8 mouse cellular contexts compared by ENCODE assay signal in genomic region chr6:112364581-112364980, GRCm38 (mm10). TPM values are rescaled to one million over a fixed set of nuclear protein-coding genes. Genes with fewer than 3 reads are reported as not detected.
DNase-seq lines count a peak whose midpoint lies in the region; ATAC-seq and TF ChIP-seq lines count a peak whose summit lies in the region.

No protein-coding gene starts in this region.

- peak; percentile 71 for DNase-seq in adrenal gland, postnatal 14 days
- DNase-seq in adrenal gland, postnatal 4 days (ENCODE audit: low spot score in 2 of 2): no peak
- peak; percentile 55 to 70 for DNase-seq in layer of hippocampus, adult 2 months (ENCODE audit: low spot score in 2 of 2)
- DNase-seq in layer of hippocampus, adult 8-10 months (ENCODE audit: low spot score in 2 of 2): no peak
- peak; percentile 19 for DNase-seq in MEL (ENCODE audit: low read depth, low spot score)
- no peak for DNase-seq in forebrain, embryonic 10.5 days (ENCODE audit: extremely low spot score, low spot score)

- H3K27me3 ChIP-seq in MEL (ENCODE audit: control insufficient read depth in 1 of 2, insufficient read depth in 2 of 2, low read length in 2 of 2): no peaks in the 10 kb centered on the region
- no peaks in the 10 kb centered on the region for H3K27me3 ChIP-seq in forebrain, embryonic 10.5 days (ENCODE audit: poor library complexity, severe bottlenecking)

- no peak overlapping the region for H3K4me3 ChIP-seq in layer of hippocampus, adult 2 months
- H3K4me3 ChIP-seq in MEL (ENCODE audit: control insufficient read depth in 1 of 2, insufficient read depth in 1 of 2, low read depth in 2 of 2, low read length in 2 of 2): no peak overlapping the region
- H3K4me3 ChIP-seq in forebrain, embryonic 10.5 days: no peak overlapping the region

- H3K9me3 ChIP-seq in MEL (replicated peaks; ENCODE audit: insufficient read depth, low read length): no peaks in the 10 kb centered on the region
- no peaks in the 10 kb centered on the region for H3K9me3 ChIP-seq in forebrain, embryonic 10.5 days

- H3K9ac ChIP-seq in MEL (ENCODE audit: control insufficient read depth, low read depth, low read length, poor library complexity, severe bottlenecking): no peak overlapping the region

- TF ChIP-seq POLR2A in MEL (IDR thresholded peaks at IDR 0.05; ENCODE audit: control insufficient read depth in 1 of 2, insufficient read depth in 1 of 2, low read depth in 1 of 2, low read length in 2 of 2, poor library complexity in 1 of 2): no peak

- H3K4me1 ChIP-seq in MEL (ENCODE audit: control insufficient read depth in 1 of 2, insufficient read depth in 2 of 2, low read length in 2 of 2): no peaks in the 10 kb centered on the region
- no peaks in the 10 kb centered on the region for H3K4me1 ChIP-seq in forebrain, embryonic 10.5 days

- no peak for TF ChIP-seq EP300 in MEL (IDR thresholded peaks at IDR 0.05; ENCODE audit: low read depth in 1 of 2, low read length in 2 of 2)

- peak; percentile 40; the same call in 1 of the 2 replicates for ATAC-seq in granulocyte monocyte progenitor cell, adult 5-6 weeks (replicated peaks; ENCODE audit: poor library complexity, severe bottlenecking)
- ATAC-seq in megakaryocyte-erythroid progenitor cell, adult 5-6 weeks (replicated peaks; ENCODE audit: low FRiP score, low TSS enrichment, poor library complexity, severe bottlenecking): 0 out of 2 replicates have a peak, but pooled peaks have one; percentile 59

- 48% methylated on average over 2 of the region's 2 CpGs for whole genome bisulfite sequencing in forebrain, embryonic 10.5 days

- no peak overlapping the region for H3K27ac ChIP-seq in layer of hippocampus, adult 2 months
- no peak overlapping the region for H3K27ac ChIP-seq in MEL (ENCODE audit: control insufficient read depth, low read depth, low read length)
- no peak overlapping the region for H3K27ac ChIP-seq in forebrain, embryonic 10.5 days

- TF ChIP-seq RAD21 in MEL (IDR thresholded peaks at IDR 0.05; ENCODE audit: low read depth, low read length): peak; percentile 26

- no peaks in the 10 kb centered on the region for H3K79me2 ChIP-seq in MEL (ENCODE audit: control insufficient read depth, insufficient read depth, low read length, poor library complexity)

- peak; percentile 81 for TF ChIP-seq CTCF in layer of hippocampus, adult 2 months (conservative IDR thresholded peaks at IDR 0.05)
- TF ChIP-seq CTCF in MEL (IDR thresholded peaks at IDR 0.05 in 2 of 3, conservative IDR thresholded peaks at IDR 0.05 in 1 of 3; ENCODE audit: control insufficient read depth in 1 of 3, insufficient read depth in 1 of 3, low read depth in 2 of 3, low read length in 3 of 3, poor library complexity in 1 of 3, severe bottlenecking in 1 of 3): peak in 1 of 3 experiments; percentile 29; a peak in 2 of 6 replicates

- H3K36me3 ChIP-seq in MEL (ENCODE audit: control insufficient read depth in 1 of 2, insufficient read depth in 2 of 2, low read length in 2 of 2): no peaks in the 10 kb centered on the region
- H3K36me3 ChIP-seq in forebrain, embryonic 10.5 days (replicated peaks): no peaks in the 10 kb centered on the region

TF ChIP-seq in MEL, 35 proteins besides CTCF, POLR2A, EP300 and RAD21:
- TF ChIP-seq POLR2AphosphoS5 (IDR thresholded peaks at IDR 0.05; ENCODE audit: borderline replicate concordance, low read depth, low read length) (no peak), GABPA (IDR thresholded peaks at IDR 0.05; ENCODE audit: low read depth, low read length) (no peak), E2F4 (IDR thresholded peaks at IDR 0.05; ENCODE audit: borderline replicate concordance, low read depth, low read length) (no peak), MAFK (IDR thresholded peaks at IDR 0.05; ENCODE audit: borderline replicate concordance, low read depth, low read length) (no peak), SIN3A (IDR thresholded peaks at IDR 0.05; ENCODE audit: low read length) (no peak), TBP (IDR thresholded peaks at IDR 0.05; ENCODE audit: low read depth, low read length) (no peak), ELF1 (IDR thresholded peaks at IDR 0.05; ENCODE audit: low read depth, low read length) (no peak), SMC3 (IDR thresholded peaks at IDR 0.05; ENCODE audit: low read depth, low read length) (no peak), MAZ (IDR thresholded peaks at IDR 0.05; ENCODE audit: low read depth, low read length) (no peak), MEF2A (IDR thresholded peaks at IDR 0.05; ENCODE audit: extremely low read depth, insufficient replicate concordance, low read depth, low read length, poor library complexity, severe bottlenecking) (no peak), CHD2 (IDR thresholded peaks at IDR 0.05; ENCODE audit: low read length) (no peak), USF2 (IDR thresholded peaks at IDR 0.05; ENCODE audit: borderline replicate concordance in 1 of 2, insufficient read depth in 1 of 2, low read depth in 1 of 2, low read length in 2 of 2) (no peak), MYB (IDR thresholded peaks at IDR 0.05; ENCODE audit: low read depth, low read length) (no peak), POLR2AphosphoS2 (IDR thresholded peaks at IDR 0.05; ENCODE audit: low read length) (no peak), MAX (IDR thresholded peaks at IDR 0.05; ENCODE audit: low read length) (no peak), UBTF (IDR thresholded peaks at IDR 0.05; ENCODE audit: borderline replicate concordance, insufficient read depth, low read depth, low read length) (no peak)

RNA-seq across cellular contexts. Expression of gene Ssu2, which starts 23.2 kb away (rescaled TPM):
- 4.5 and 4.8 TPM in 2 replicates for total RNA-seq in adrenal gland, postnatal 14 days (2021)
- 1 to 10 TPM; 2.2 TPM for total RNA-seq in adrenal gland, postnatal 4 days (2021)
- under 1 TPM; 0.32 to 0.44 TPM for total RNA-seq in layer of hippocampus, adult 2 months (2021)
- under 1 TPM in 2 of 4 experiments, not detected in 2; 0.53 to 0.63 TPM for total RNA-seq in layer of hippocampus, adult 8-10 months (2022)
- total RNA-seq in MEL (2012; rRNA removed): not detected in 2 replicates
- not detected for polyA plus RNA-seq in MEL (2012; ENCODE audit: insufficient read depth in 1 of 2, insufficient read length in 2 of 2, low read depth in 1 of 2, low replicate concordance in 2 of 2, missing spikeins in 1 of 2)
- not detected in 2 replicates for total RNA-seq in granulocyte monocyte progenitor cell, adult 5-6 weeks (2014; fragmentation: Nextera tagmentation)
- not detected in 2 replicates for total RNA-seq in granulocyte monocyte progenitor cell, adult 5-6 weeks (2017)
- total RNA-seq in megakaryocyte-erythroid progenitor cell, adult 5-6 weeks (2014; fragmentation: Nextera tagmentation): not detected in 2 replicates
- not detected in 2 replicates for total RNA-seq in megakaryocyte-erythroid progenitor cell, adult 5-6 weeks (2017)
- 0.14 and 0.55 TPM in 2 replicates for polyA plus RNA-seq in forebrain, embryonic 10.5 days (2016; fragmentation: Nextera tagmentation; extraction: Ambion mirVana)

Comparison
In these comparisons a context has a peak if more than half of its experiments do, and no peak if none do; other contexts are left out.
1. DNase-seq: peak in adrenal gland, postnatal 14 days (single experiment), layer of hippocampus, adult 2 months (2 of 2) and MEL (single experiment); none in adrenal gland, postnatal 4 days (0 of 2), layer of hippocampus, adult 8-10 months (0 of 2) and forebrain, embryonic 10.5 days (single experiment).